Mouse (Mus musculus) mouse embryonic stem cell (cell line): ENCODE data around the gene Trap1a.
"Not testable (repeated sequence)": the region's sequence is repeated elsewhere in the genome, so short reads cannot be mapped to it uniquely, and the experiment has no call there.

ENCODE experiments used
- in situ Hi-C, 2 experiments: fragments of 300-500 bp; cut with MboI; formaldehyde crosslinking; loops; 1 replicate in 1 of 2; 3 replicates in 1 of 2; pipeline ENCODE4 v1.14.3; 2019 to 2020; ENCODE audit warnings: low sequenced_read_pairs in 2 of 2, low pct_unique_long_range_greater_than_20kb in 1 of 2, mixed read lengths in 1 of 2; ENCODE audit not compliant: unreplicated experiment in 1 of 2

Trap1a gene

DNA sequence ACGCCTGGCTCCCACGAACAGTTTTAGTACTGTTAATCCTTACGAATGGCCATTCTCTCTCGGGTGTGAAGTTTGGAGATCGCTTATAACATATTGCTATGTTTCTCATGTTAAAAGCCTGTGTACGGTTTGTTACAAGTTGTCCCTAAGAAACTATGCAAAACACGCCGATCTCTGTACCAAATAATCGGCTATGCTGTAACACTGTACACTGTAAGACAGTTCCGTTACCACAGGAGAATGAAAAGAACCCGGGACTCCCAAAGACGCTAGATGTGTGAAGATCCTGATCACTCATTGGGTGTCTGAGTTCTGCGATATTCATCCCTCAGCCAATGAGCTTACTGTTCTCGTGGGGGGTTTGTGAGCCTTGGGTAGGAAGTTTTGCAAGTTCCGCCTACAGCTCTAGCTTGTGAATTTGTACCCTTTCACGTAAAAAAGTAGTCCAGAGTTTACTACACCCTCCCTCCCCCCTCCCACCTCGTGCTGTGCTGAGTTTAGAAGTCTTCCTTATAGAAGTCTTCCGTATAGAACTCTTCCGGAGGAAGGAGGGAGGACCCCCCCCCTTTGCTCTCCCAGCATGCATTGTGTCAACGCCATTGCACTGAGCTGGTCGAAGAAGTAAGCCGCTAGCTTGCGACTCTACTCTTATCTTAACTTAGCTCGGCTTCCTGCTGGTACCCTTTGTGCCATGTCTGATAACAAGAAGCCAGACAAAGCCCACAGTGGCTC lies at the start of gene Trap1a:
Trap1a (plus strand) TSS at position 421 of the 732 bp plus-strand sequence.
- in situ Hi-C loops = loop anchor here in 1 of 2 experiments (25.0 kb wide), 1 partner anchor 1129 kb away; the partner anchor contains the start of gene Prps1

DNA sequence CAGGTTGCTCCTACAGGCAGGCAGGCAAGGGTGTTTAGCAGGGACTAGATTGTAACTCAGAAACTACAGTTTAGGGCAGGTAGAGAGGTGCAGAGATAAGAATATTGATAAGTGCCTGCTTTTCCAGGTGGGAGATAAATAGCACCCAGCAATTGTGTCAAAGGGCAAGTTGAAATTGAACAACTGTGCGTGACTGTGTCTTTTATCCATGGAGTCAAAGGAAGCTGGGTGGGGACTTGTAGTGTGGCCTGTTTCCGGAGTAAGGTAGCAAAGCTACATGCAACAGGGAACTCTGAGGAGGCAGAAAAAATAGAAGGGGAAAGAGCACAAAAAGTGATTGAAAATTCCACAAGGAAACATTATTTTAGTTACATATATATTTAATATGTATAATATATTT lies 40.4 kb upstream of the Trap1a start:
- in situ Hi-C loops = no loop called here

DNA sequence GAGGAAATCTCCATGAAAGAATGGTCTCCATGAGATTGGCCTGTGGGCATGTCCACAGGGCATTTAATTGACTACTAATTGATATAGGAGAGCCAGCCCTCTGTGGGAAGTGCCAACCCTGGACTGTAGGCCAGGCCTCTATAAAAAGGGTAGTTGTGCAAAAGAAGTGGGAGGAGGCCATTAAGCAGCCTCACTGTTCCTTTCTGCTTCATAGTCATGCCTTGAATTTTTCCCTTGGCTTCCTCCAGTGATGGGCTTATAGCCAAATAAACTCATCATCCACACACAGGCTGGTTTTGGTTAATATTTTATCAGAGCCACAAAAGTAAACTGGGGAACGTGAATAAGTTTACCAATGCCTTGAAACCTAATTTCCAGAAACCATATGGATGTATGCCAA lies 38.2 kb upstream of the Trap1a start:
- in situ Hi-C loops = no loop called here

DNA sequence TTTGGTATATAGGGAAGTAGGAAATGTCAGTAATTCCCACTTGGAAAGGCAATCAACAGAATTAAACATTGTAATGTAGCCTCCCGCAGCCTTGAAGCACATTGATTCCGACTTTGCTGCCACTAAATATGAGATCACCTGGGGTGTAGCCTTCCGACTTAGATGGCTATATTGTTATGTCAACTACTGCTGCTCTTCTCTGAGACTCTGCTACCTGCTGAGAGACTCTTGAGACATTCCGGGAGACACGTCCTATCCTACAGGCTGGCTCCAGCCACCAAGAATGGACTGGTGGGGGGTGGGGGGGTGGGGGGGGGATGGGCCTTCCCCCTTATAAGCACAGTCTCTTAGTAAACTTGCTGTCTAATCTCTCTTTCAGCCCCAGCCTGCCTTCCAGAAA lies 16.1 kb upstream of the Trap1a start:
- in situ Hi-C loops = not testable (repeated sequence)

DNA sequence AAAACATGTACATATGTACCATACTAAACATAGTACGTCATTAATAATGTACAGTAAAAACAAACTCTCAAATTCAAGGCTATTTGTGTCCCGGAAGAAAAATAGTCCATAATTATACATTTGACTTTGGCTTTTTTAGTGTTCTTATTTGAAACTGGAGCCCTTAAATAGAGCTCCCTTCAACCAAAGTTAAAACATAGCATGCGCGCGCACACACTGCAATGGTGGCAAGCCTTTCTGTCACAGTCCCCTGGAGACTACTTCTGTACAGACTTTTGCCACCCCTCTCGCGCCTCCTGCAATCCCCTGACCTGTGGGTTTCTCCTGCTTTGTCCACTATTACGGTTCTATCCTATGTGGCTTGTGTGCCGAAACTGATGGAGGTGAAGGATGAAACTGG lies 900 bp upstream of the Trap1a start:
- in situ Hi-C loops = loop anchor here in 1 of 2 experiments (25.0 kb wide), 1 partner anchor 1130 kb away; the partner anchor contains the start of gene Prps1

DNA sequence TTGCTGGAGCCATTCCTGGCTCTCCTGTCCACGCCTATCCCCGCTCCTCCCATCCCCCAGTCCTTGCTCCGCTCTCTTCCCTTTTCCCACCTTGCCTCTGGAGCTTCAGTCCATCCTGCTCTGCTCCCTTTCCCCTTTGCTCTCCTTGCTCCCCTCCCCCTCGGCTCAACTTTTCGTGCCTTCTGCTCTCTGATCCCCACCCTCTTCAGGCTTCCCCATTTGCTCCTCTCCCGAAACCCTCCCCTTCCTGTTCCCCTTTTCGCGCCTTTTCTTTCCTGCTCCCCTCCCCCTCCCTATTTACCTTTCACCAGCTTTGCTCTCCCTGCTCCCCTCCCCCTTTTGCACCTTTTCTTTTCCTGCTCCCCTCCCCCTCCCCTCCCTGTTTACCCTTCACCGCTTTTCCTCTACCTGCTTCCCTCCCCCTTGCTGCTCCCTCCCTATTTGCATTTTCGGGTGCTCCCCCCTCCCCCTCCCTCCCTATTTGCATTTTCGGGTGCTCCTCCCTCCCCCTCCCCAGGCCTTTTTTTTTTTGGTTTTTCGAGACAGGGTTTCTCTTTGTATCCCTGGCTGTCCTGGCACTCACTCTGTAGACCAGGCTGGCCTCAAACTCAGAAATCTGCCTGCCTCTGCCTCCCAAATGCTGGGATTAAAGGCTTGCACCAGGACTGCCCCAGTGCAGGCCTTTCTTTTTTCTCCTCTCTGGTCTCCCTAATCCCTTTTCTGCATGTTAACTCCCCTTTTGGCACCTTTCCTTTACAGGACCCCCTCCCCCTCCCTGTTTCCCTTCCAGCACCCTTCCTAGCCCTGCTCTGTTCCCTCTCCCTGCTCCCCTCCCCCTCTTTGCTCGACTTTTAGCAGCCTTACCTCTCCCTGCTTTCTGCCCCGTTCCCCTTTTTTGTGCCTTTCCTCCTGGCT lies 1.3 kb downstream of the Trap1a start:
- in situ Hi-C loops = loop anchor here in 1 of 2 experiments (25.0 kb wide), 1 partner anchor 1128 kb away; the partner anchor contains the start of gene Prps1

DNA sequence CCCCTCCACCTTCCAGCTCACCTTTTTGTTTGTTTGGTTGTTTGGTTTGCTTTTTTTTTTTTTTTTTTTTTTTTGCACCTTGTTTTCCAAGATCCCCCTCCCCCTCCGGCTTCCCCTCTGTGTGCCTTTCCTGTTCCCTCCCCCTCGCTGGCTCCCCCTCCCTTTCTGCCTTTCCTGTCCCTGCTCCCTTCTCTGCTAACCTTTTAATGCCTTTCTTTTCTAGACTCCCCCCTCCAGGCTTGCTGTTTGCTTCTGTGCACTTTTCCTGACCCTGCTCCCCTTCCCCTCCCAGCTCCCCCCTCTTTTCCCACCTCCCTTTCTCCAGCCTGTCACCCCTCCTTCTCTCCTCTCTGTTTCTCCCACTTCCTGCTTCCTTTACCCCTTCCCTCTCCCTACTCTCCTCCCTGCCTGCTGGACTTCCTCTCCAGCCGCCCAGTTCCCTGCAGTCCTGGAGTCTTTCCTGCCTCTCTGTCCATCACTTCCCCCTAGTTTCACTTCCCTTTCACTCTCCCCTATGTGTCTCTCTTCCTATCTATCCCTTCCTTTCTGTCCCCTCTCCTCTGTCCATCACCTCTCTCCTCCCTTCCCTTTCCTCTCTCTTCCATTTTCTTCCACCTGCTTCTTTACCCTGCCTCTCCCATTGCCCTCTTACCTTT lies 2.1 kb downstream of the Trap1a start:
- in situ Hi-C loops = loop anchor here in 1 of 2 experiments (25.0 kb wide), 1 partner anchor 1127 kb away; the partner anchor contains the start of gene Prps1

DNA sequence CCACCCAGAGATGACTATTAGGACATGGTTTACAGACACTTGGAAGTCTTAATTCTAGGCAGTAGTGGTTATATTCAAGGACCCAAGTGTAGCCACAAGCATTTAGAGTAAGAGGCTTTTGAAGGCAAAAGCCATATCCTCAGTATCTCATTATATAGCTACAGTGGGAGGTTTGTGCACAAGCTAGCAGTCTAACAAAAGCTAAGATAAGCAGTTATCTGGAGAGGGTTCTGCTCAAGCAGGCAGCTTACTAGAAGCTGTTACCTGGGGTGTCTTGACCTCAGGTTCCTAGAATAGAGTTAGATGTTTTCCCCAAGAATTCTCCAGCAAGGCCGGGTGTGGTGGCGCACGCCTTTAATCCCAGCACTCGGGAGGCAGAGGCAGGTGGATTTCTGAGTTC lies 6.1 kb downstream of the Trap1a start:
- in situ Hi-C loops = loop anchor here in 1 of 2 experiments (25.0 kb wide), 1 partner anchor 1123 kb away; the partner anchor contains the start of gene Prps1

DNA sequence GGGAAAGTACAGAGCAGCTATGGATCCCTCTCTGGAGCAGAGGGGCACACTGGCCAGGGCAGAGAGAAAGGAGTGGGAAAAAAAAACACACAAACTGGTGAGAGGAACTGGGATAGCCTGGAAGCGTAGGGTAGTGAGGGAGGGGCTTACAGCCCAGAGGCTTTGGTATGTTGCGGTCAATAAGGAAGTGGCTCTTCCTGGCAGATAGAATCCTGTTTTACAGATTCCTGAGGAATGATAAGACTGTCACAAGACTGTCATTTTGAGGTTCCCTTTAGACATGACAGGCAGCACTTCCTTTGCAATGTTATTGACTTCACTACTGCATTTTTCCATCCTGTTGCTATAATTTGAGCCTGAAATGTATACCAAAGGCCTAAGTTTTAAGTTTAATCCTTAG lies 7.7 kb downstream of the Trap1a start:
- in situ Hi-C loops = loop anchor here in 1 of 2 experiments (25.0 kb wide), 1 partner anchor 1121 kb away; the partner anchor contains the start of gene Prps1

DNA sequence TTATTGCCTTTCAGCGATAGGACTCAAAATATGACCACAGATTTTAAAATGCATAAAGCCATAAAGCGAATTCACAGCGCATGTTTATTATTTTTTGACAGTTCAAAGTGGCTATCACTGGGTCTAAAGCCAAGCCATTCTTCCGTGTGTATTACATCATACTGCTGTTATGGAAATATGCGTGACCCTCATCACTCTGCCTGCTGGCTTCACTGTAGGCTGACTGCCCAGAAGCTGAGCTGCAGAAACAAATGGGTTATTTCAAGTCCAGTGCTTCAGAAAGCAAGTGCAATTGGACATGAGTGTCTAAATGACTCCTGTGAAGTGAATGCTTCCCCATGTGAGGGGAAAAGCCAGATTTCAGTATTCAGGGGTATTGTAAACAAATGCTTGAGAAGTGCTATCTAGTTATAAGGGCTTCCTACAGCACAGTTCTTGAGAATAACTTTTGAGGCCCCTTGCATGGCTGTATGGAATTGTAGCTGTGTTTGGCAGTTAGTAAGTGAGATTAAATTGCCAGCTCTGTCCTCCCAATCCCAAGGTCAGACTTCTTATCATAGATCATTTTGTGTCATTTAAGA lies 18.8 kb downstream of the Trap1a start:
- in situ Hi-C loops = no loop called here

DNA sequence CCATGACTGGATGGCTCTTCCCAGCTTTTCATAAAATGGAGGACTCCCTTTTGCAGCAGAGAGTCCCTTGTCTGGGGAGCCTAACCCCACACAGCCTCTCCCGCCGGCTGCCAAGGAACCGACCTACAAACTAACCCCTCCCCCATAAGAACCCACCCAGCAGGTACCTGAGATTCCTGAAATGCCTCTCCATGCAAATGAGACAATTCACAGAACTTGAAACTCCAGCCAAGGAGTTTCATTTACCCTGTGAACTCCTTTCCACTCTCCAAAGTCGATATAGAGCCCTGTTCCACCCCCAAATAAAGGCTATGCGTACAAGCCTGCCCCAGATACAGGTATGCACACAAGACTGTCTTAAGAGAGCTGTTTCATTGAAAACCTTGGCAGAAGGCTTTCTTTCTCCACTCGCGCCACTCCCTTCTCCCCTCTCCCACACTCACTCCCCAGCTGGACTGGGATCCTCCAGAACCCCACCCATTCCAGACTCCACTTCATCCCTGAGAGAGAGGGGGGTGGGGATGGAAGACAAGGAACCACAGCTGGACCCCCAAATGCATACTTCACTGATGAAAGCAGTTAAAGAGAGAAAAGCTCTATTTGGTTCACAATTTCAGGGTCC lies 24.3 kb downstream of the Trap1a start:
- in situ Hi-C loops = no loop called here

DNA sequence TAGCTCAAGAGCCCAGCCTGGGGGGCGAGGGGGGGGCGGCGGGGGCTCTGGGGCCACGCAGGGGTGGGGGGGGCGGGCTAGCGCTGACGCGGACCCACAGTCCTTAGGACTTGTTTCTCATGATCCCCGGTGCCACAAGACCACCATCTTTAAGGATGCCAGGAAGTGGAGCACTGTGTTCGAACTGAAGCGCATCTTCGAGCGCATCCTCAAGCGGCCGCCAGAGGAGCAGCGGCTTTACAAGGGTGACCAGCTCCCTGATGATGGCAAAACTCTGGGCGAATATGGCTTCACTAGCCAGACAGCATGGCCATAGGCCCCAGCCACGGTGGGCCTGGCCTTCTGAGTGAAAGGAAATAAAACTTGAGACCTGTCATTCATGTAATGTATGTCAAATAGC lies 24.9 kb downstream of the Trap1a start:
- in situ Hi-C loops = no loop called here

DNA sequence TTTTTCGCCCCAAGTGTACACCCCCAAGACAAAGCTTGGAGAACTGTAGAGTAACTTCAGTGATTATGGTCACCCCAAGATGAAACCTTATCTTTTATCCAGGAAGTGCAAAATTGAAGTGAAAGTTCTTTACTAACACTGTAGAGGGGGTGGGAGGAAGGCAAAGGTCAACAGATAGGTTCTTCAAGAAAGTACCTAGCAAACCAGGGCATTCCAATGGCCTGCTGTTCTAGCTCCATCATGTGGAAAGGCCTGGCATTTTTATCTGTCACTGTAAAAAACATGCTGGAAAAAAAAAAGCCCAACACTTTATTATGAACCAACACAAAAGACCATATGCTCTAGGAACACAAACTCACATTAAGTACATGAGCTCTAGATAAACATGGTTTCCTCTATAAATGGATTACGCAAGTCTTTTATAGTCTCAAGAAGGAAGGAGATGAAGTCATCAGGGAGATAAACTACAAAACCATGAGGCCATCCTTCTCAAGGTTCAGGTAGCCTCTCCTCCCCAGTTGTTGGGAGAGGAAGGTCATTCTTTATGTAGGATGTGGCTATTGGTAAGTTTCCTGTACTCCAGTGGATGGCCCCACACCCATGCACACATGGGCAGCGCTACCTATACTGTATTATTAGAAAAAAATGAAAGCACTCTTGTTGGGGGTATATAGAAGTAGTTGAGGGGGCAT lies 33.5 kb downstream of the Trap1a start:
- in situ Hi-C loops = no loop called here

DNA sequence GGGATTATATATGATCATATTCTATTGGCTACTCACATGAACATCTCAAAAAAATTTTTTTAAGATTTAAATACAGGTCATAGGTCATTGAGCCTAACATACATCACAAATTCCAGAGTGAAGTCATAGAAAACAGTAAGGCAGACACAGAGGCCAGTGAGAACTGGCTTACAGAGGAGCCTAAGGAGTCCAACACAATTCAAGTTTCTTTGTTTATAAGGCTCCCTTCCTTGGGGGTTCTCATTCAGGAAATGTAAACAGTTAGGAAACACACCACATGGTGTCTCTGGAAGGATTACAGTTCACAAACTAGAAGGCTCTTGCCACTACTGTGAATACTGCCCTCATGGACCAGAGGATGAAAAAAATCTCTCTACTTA lies 34.0 kb downstream of the Trap1a start:
- in situ Hi-C loops = no loop called here

DNA sequence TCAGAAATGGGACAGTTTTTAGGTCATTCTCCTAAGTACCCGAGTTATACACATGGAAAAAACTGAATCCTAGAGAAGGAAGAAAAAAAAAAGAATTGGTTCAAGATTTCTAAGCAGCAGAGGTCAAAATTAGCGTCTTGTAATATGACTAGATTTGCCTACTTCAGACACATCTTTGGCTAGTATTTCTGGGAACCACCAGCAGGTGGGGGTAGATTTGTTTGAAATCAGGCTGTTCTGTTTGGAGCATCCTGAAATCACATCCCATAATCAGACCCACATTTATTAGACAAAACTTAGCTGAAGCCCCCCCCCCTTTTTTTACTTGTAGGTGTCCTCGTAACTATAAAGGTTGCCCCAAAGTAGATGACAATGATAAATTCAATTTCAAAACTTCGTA lies 35.6 kb downstream of the Trap1a start:
- in situ Hi-C loops = no loop called here

DNA sequence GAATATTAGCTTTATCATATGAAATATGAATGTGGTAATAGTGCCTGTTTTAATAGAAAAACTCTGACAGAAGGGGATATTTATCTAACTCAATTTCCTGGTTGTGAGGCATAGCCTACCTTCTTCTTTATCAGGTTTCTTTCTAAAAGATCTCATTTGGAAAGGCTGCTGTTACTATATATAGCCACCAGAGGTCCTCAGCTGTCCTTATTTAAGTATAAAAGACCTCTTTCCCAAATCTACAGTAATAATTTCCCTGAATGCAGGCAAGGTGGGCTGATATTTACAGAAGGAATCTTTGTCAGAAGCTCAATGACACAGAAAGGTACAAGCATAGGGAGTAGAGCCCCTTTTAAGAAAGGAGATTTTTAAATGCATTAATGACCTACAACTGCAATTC lies 39.2 kb downstream of the Trap1a start:
- in situ Hi-C loops = no loop called here
